Mouse (Mus musculus) olfactory bulb, adult 2 months (tissue): ENCODE measurements around the gene Fcho1. TPM values are rescaled to one million over a fixed set of nuclear protein-coding genes. Genes with fewer than 3 reads are reported as not detected.
A peak's percentile ranks its signal among the peaks of the same experiment; 100 is the strongest.
"Not testable (repeated sequence)": the region's sequence is repeated elsewhere in the genome, so short reads cannot be mapped to it uniquely, and the experiment has no call there.

Source experiments
- H3K27ac ChIP-seq: fragments of 200-500 bp; 2 replicates; pipeline ENCODE4 v1.5.1; 2012; ENCODE audit warnings: low read depth, low read length; ENCODE audit not compliant: insufficient read depth
- H3K4me1 ChIP-seq: fragments of 200-500 bp; 2 replicates; pipeline ENCODE4 v1.6.1; 2012; ENCODE audit warnings: low read length; ENCODE audit not compliant: control insufficient read depth, insufficient read depth
- H3K4me3 ChIP-seq: fragments of 200-500 bp; 2 replicates; pipeline ENCODE4 v1.5.1; 2012; ENCODE audit warnings: mild to moderate bottlenecking, low read depth, low read length, moderate library complexity; ENCODE audit not compliant: insufficient read depth
- CTCF ChIP-seq: fragments of 200-500 bp; IDR thresholded peaks from 2 replicates; pipeline ENCODE4 v1.5.1; 2012; ENCODE audit warnings: low read depth, mild to moderate bottlenecking, low read length, moderate library complexity; ENCODE audit not compliant: insufficient read depth
- POLR2A ChIP-seq: fragments of 200-500 bp; IDR thresholded peaks from 2 replicates; pipeline ENCODE4 v1.6.1; 2012; ENCODE audit warnings: mild to moderate bottlenecking, low read depth, low read length, moderate library complexity; ENCODE audit not compliant: insufficient read depth
- WGBS: fragments of 180-500 bp; shearing (Covaris S2); methylation state at CpG from one replicate; pipeline ENCODE4 v1.1.7; 2018; 5-methylcytosine and 5-hydroxymethylcytosine counted together
- polyA plus RNA-seq: library from polyadenylated mRNA; stranded (reverse); fragments of >200 nt; gene quantifications from 2 replicates; pipeline ENCODE4 v1.2.4, GENCODE M21; 2012; ENCODE audit warnings: low replicate concordance; ENCODE audit not compliant: missing spikeins, insufficient read depth, insufficient read length

The Fcho1 gene
- polyA plus RNA-seq, 1 experiment: 90.9 TPM

GRCm38 (mm10) chr8:71742783-71743182 lies 17.3 kb upstream of the Fcho1 start:
- no peak for TF ChIP-seq CTCF
- TF ChIP-seq POLR2A: no peak

GRCm38 (mm10) chr8:71741687-71742114 lies 16.2 kb upstream of the Fcho1 start:
- no peak for TF ChIP-seq POLR2A
- TF ChIP-seq CTCF: no peak
- Histone ChIP-seq H3K4me3 (no peak overlapping the region), H3K4me1 (peaks cover 12% of the 10 kb centered on the region), H3K27ac (no peak overlapping the region)
- WGBS: 5% methylated on average over 19 of the region's 19 CpGs

More at GRCm38 (mm10) chr8:71742783-71743182, 17.3 kb upstream of the Fcho1 start:
- no peak overlapping the region for H3K4me3 ChIP-seq
- no peak overlapping the region for H3K27ac ChIP-seq
- H3K4me1 ChIP-seq: peaks cover 12% of the 10 kb centered on the region
- 57% methylated on average over 2 of the region's 2 CpGs for WGBS

GRCm38 (mm10) chr8:71741226-71741625 lies 15.7 kb upstream of the Fcho1 start:
- no peak overlapping the region for H3K27ac ChIP-seq
- no peak overlapping the region for H3K4me3 ChIP-seq
- peaks cover 12% of the 10 kb centered on the region for H3K4me1 ChIP-seq
- WGBS: 42% methylated on average over 3 of the region's 3 CpGs
- TF ChIP-seq CTCF (no peak), POLR2A (no peak)

- not testable (repeated sequence) for H3K4me1 ChIP-seq, H3K27ac ChIP-seq, H3K4me3 ChIP-seq
Observed at GRCm38 (mm10) chr8:71738316-71738715, 12.8 kb upstream of the Fcho1 start.

GRCm38 (mm10) chr8:71731652-71732230 lies 6.2 kb upstream of the Fcho1 start:
- TF ChIP-seq CTCF: peak; percentile 51; the same call in 1 of the 2 replicates
- no peak for TF ChIP-seq POLR2A
- H3K27ac ChIP-seq: no peak overlapping the region
- H3K4me3 ChIP-seq: no peak overlapping the region
- 49% methylated on average over 3 of the region's 3 CpGs for WGBS
- H3K4me1 ChIP-seq: peaks cover 12% of the 10 kb centered on the region

GRCm38 (mm10) chr8:71728826-71729620 lies 3.5 kb upstream of the Fcho1 start:
- 3% methylated on average over 14 of the region's 16 CpGs for WGBS
- Histone ChIP-seq H3K4me3 (peak overlapping the region; percentile 31), H3K4me1 (peaks cover 22% of the 10 kb centered on the region), H3K27ac (peak overlapping the region; percentile 18)
- no peak for TF ChIP-seq CTCF
- no peak for TF ChIP-seq POLR2A

- Histone ChIP-seq H3K4me1 (peaks cover 25% of the 10 kb centered on the region), H3K27ac (peak overlapping the region; percentile 18), H3K4me3 (peak overlapping the region; percentile 31)
- WGBS: 6% methylated on average over 21 of the region's 21 CpGs
- TF ChIP-seq POLR2A (no peak), CTCF (no peak)
Observed at GRCm38 (mm10) chr8:71728240-71728785, 2.8 kb upstream of the Fcho1 start.

GRCm38 (mm10) chr8:71724389-71724788 lies 1.1 kb downstream of the Fcho1 start:
- no peak overlapping the region; the same call in 1 of the 2 replicates for H3K27ac ChIP-seq
- peak overlapping the region; percentile 91 for H3K4me3 ChIP-seq

GRCm38 (mm10) chr8:71723047-71723551 lies 2.4 kb downstream of the Fcho1 start:
- TF ChIP-seq CTCF (no peak), POLR2A (no peak)
- Histone ChIP-seq H3K4me3 (no peak overlapping the region), H3K4me1 (peaks cover 59% of the 10 kb centered on the region), H3K27ac (no peak overlapping the region)
- WGBS: 76% methylated on average over 14 of the region's 14 CpGs

More at GRCm38 (mm10) chr8:71724389-71724788, 1.1 kb downstream of the Fcho1 start:
- 76% methylated on average over 4 of the region's 4 CpGs for WGBS
- H3K4me1 ChIP-seq: peaks cover 53% of the 10 kb centered on the region
- no peak for TF ChIP-seq POLR2A
- no peak for TF ChIP-seq CTCF
